Mouse (Mus musculus) yolk sac, embryonic 10.5 days (tissue): ENCODE results near the gene Gsg1.

Source experiments
- DNase-seq: peaks from one replicate; pipeline ENCODE4 v3.0.0-alpha.2; 2017; ENCODE audit warnings: low spot score

Gsg1 gene

DNA sequence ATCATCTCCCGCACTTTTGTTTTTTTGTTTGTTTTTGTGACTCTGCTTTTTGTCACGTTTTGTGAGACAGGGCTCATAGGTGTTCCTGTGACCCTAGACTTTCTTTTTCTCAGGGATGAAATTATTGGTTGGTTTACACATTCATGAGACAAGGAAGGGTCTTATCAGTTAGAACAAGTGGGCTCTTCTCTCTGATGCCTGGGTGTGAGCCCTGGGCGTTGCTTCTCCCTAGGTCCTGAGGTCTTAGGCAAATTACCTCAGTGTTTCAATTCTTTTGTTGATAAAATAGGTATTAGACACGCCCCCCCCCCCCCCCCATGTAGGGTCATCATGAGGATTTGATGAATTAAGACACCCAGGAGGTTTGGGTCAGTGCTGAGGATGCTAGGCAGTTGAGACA, 49.3 kb downstream of the Gsg1 start:
- no peak for DNase-seq

DNA sequence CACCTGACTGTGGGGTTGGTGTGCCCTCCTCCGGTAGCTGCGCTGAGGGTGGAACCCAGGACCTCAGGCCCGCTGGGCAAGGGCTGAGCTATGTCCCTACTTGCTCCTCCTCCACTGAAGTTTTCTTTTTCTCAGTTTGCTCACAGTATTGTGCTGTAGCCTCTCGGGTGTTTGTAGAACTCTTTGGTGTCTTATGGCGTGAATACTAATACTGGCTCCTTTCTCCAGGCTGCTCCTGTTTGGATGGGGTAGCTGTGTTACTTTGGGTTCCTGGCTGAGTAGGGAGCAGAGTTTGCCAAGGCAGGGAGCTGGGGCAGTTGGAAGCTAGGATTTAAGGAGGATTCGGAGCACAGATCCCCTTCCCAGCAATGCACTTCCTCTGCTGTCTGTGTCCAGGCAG, 50.4 kb downstream of the Gsg1 start:
- DNase-seq: no peak

DNA sequence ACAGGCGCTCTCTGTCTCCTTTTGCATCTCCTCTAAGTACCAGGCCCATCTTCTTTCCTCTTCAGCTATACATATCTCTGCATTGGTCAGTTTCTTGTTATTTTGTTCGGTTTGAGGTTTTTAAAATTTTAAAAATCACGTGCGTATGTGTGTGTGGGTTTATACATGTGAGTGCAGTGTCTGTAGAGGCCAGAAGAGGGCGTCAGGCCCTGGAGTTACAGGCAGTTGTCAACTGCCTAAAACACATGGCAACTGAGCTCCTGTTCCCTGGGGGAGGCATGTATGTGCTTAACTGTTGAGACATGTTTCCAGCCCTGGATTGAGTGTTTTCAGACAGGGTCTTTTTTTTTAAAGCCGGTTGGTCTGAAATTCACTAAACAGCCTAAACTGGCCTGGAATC, 51.5 kb downstream of the Gsg1 start:
- no peak for DNase-seq

DNA sequence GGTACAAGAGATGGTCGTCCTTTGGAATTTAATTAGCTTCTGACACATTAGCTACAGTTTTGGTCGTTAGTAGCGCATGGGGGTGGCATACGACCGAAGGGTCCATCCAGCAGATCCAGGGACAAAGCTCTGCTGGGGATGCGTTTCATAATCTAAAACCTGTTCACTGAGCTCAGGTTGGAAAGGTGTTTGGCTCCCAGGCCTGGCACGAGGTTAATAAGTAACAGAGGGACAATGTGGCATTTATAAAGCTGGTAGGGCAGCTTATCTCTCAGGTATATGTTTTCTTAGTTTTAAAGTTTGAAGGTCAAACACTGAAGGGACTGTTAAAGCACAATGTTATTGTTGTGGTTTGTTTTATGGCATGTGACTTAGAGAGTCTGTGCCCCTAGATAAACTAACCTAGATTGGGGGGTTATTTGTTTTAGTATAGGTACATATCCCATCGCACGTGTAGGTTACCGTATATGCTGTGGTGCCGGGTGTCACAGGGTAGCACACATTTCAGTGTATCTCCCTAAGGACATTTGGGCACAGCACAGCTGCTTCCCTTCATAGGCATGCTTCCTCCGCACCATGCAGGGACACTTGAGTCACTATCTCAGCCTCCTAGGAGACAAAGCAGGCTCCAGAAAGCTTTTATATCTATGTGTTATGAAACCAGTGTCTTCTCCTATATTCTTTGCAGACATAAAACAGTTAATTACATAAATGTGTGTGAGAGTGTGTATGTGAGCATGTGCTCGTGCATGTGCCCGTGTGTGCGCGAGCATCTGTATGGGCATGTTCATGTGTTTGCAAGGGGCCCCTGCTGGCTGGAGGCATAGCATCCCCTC, 53.8 kb downstream of the Gsg1 start:
- no peak for DNase-seq

DNA sequence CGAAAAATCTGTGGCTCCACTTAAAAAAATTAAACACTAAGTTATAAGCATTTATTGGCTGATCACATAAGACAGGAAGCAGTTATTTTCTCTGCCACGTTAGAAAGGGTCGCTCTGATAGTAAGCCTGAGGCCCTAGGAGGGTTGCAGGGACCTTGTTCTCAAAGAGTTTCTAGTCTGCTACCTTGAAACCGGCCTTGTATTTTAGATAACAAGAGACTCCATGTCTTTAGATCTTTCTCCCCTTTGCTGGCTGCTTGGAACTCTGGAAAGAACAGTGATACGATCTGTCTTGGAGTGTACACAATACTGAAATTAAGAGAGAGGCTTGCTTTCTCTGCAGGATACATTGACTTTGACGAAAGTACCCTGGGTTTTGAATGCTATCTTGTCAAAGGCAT, 55.4 kb downstream of the Gsg1 start:
- no peak for DNase-seq

DNA sequence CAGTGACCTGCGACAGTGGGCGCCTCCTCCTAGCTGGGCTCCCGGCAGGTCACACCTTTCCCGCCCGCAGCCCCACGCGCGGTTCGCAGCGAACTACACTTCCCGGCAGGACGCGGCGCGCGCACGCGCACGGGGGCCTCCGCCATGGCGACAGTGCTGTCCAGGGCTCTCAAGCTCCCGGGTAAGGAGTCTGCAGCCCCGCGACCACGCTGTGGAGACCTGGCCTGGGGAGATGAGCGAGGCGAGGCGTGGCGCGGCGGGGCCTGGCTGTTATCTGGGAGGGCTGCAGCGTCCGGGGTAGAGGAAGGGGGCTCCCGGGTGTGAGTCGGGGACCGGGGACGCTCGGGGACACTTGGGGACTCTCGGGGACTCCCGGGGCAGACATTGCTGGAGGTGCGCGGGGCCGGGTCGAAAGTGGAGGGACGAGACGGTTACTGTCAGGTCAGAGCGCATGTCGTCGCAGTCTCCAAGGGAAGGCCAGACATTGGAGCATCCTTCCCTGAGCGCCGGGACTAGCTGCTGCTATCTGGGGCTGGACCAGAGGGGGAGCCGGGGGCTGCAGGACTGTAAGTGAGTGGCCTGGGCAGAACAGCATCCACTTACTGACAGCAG, 56.1 kb downstream of the Gsg1 start, which contains the start of the genes Fam234b and Hebp1:
Fam234b (plus strand) TSS at position 57 of the 612 bp plus-strand sequence.
Hebp1 (minus strand) TSS at position 102 of the 612 bp plus-strand sequence.
- peak; percentile 68 for DNase-seq

DNA sequence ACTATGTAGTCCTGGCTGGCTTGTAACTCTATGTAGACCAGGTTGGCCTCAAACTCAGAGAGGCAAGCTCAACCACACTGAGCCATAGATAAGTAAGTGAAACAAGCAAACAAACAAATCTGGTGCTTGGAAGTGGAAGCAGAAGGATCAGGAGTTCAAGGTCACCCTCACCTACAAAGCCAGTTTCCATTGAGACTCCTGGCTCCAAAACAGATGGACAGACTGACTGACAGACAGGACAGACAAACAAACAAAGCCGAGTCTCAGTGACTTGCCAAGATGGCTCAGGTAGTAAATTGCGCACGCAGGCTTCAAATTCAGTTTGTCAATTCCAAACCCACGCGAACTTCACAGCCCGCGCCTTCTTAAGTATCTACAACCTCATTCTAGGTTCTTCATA, 56.7 kb downstream of the Gsg1 start:
- no peak for DNase-seq

DNA sequence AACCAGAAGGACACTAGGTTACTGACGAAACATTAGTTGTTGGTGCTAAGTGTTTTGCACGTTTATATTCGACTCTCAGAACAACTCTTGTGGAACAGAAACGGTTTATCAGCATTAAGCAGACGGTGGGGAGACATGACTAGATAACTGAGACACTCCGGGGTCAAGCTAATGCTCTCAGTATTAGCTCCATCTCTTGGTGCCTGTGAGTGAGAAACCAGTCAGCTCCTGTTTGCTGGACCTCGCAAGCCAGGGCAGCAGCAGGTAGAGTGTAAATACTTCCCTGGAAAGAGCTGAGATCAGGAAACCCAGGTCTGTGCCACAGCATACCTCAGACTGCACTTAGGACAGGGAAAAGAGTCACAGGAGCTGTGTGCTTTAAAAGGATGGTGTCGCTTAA, 57.4 kb downstream of the Gsg1 start:
- DNase-seq: no peak

DNA sequence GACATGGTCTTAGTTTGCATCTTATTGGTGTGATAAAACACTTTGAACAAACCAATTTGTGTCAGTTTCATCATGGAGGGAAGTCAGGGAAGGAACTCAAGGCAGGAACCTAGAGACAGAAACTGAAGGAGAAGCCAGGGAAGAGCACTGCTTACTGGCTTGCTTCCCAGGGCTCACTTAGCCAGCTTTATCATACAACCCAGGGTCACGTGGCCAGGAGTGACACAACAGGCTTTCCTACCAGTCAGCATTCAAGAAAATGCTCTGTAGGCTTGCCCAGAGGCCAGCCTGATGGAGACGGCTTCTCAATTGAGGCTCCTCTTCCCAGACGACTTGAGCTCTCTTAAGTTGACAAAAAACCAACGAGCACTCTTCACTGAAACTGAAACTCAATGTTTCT, 59.2 kb downstream of the Gsg1 start:
- no peak for DNase-seq

DNA sequence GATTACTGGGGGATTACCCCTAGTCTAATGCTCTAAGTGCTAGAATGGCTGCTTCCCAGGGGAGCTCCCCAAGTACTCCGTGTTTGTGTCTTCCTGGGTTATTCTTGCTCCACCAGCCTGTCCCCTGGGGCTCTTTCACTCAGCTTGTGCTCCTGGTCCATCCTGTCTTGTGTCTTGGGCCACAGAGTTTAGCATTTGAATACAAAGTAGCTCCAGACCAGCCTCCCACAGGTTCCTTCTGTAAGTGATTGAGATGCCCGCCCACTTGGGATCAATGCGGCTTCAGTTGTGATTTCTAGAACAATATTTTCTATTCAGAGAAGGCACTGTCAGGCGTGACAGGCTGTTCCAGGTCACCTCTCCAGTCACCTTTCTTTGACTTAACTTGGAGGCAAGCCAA, 60.4 kb downstream of the Gsg1 start:
- no peak for DNase-seq

DNA sequence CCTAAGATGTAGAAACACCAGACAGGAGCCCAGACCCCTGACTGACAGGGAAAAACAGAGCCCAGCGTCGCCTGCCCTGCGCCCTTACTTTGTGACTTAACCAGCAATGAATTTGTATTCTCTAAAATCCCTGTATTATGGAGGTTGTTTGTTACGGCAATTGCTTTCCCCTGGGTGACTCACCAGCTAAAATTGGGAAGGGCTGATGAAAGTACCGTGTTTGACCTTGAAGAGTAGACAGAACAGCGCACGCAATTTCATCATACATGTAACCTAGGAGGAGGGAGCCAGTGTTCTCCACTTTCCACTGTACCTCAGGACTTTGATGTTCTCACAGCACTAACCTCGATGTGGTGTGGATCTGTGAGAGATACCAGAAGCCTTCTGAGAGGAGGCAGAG, 61.2 kb downstream of the Gsg1 start:
- no peak for DNase-seq

DNA sequence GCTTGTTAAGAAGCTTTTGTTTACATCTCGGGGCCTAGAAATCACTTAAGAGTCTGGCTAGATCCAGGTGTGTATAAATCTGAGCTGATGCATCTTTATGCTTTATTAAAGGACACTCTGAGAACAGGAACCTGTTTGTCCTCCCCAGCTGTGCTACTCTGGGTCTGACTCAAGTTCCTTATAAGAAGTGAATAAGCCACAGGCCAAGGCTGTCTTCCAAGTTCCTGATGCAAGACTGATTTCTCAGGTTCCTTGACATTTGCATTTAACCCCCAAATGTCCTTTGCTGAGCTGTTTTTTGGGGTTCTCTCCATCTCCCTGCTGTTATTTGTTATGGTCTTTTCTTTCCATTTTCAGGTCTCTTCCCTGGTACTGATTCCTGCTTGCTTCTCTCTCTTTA, 62.2 kb downstream of the Gsg1 start:
- no peak for DNase-seq

DNA sequence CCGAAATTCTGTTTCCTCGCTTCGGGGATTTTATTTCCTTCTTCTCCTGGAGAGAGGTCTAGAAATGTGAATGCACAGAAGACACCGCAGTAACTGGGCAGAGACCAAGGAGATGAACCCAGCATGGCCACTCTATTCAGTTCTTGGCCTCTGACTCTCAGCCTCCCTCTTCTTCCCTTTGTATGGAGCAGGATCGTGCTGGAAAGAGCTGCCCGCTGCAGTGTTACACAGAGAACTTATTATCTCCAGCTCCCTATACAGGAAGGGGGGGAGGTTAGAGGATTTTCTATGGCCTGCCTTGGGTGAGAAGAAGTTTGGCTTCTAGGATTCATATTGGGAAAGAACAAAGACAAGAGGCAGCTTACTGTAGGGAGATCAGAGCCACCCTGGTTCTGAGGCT, 64.0 kb downstream of the Gsg1 start:
- DNase-seq: no peak

DNA sequence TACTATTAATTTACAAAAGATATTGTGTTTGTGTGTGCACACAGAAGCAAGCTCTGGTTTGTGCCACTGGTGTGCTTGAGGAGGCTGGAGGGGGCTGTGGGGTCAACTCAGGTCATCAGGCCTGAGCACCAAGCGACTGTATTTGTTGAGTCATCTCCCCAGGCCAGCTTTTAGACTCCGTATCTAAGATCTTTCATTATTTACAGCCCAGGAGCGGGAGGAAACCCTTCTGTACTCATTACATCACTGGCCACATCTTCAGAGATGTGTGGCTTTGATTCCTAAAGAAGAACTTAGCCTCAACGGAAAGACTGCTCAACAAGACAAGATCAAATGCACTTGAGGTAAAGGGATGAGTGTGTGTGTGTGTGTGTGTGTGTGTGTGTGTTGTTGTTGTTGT, 65.5 kb downstream of the Gsg1 start:
- no peak for DNase-seq
